Mouse (Mus musculus) cerebellum, adult 18-20 months (tissue): ENCODE data around the gene Ttyh1.
A peak's percentile ranks its signal among the peaks of the same experiment; 100 is the strongest.
"Not testable (repeated sequence)": the region's sequence is repeated elsewhere in the genome, so short reads cannot be mapped to it uniquely, and the experiment has no call there.

Source experiments
- DNase-seq, 2 experiments: peaks; one replicate each; pipeline ENCODE4 v3.0.0; 2021

The Ttyh1 gene

DNA sequence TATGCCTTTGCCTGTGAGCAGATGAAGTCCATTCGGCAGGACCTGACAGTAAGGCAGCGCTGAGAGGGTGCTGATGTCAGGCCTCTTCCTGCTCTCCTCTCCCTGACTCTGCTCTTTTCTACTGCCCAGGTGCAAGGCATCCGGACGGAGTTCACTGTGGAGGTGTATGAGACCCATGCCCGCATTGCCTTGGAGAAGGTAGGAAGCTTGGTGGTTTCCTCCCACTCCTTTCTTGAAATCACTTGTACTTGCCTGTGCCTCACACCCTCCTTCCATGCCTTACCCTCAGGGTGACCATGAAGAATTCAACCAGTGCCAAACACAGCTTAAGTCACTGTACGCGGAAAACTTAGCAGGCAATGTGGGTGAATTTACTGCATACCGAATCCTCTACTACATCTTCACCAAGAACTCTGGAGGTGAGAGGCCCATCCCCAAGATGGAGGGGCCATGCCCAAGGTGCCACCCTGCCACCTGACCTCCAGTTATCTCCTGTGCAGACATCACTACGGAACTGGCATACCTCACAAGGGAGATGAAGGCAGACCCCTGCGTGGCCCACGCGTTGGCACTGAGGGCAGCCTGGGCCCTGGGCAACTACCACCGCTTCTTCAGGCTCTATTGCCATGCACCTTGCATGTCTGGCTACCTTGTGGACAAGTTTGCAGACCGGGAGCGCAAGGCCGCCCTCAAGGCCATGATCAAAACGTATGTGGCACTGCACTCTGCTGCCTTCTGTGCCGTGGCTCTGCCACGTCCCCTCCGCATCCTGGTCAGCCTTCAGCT lies 25.8 kb downstream of the Ttyh1 start:
- peak in 1 of 2 experiments; percentile 23 for DNase-seq

DNA sequence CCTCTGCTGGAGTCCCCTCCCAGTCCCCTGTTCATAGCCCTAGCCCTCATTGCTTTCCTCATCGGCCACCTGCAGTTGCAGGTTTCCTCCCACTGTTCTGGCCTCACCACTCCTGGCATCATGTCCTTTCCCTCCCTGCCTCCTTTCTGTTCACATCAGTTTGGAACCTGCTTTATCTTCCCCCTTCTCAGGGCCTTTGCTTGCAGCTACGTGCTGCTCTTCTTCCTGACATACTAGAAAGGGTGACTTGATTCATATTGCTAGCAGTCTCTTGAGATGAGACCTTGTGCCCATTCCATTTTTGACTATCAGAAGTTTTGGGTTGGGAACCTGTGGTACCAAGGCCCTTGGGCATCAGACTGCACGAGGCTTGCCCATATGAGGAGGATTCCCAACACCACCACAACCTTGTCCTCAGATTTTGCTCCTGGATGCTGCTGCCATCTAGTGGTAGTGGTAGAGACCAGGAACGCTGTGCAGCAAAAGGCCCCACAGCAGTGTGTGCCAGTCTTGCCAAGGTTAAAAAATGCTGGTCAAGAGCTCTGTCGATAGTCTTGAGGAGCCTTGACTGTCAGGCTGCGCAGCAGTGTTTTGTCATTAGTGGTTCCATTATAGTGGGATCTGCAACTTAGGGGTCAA lies 26.5 kb downstream of the Ttyh1 start:
- DNase-seq: peak; percentile 66

DNA sequence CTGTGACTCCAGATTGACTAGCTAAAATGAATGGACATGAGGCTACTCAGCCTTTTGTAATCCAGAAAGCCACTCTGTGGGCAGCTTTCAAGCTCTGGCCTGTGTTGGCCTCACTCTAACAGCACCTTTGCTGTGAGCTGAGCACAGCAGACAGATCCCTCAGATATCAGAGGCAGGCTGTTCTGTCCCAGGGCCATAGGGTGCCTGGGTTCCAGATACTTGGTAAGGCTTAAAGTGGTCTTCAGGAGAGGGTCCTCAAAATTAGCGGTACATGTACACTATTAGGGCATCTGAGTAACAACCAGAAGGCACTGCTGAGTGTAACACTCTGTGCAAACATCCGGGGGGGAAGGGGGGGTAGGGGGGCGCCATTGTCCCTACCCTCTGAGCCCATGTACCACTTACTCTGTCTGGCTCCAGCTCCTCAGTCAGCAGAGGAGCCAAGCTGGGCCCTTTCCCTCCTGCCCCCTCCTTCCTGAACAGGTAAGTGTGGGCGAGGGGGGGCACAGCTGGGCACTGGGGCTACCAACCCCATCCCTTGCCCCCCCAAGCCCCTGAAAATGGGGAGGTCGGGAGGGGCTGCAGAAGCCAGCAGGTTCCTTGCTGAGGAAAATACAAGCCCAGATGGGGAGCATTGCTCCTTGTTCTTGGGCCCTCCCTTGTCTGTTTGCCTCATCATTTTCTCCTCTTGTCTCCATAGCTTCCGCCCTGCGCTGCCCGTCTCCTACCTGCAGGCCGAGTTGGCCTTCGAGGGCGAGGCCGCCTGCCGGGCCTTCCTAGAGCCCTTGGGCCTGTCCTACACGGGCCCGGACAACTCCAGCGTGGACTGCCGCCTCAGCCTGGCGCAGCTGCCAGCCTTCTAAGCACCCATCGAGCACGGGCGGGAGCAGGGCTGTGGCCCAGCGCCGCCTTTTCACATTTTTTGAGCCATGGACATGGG lies 27.3 kb downstream of the Ttyh1 start:
- peak in 1 of 2 experiments; percentile 30 for DNase-seq

DNA sequence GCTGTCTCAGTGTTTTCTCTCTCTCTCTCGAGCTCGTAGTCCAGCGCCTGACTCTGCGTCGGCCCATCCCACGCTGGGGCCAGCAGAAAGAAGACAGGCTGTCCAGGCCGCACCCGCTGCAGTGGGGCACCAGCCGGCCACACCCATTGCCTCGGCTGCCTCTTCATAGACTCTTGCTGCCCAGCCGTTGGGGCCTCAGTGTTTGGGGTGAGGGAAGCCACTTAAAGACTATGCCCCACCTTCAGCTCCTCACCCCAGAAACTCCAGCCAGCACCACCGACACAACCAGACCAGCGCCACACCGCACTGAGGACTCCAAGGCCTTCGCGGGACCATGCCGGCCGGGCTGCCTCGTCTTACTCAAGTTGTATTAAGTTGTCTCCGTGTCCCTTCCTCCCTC lies 28.2 kb downstream of the Ttyh1 start:
- peak in 1 of 2 experiments; percentile 30 for DNase-seq

DNA sequence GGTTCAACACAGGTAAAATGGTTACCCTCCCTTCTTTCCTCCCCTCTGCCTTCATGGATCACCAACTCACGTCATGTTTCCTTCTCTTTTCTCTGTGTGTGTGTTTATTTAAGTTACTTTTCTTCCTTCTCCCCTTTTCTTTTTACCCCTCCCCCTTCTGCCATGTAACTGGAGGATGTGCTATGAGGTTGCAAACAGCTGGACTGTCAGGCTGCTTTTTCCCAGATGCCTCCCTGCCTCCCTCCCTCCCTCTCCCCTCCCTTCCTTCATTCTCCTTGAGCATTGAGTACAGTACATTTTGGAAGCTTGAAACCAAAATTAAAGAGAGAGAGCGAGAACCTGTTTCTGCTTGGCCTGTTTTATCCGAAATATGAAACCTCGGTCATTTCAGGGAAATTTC lies 28.6 kb downstream of the Ttyh1 start:
- DNase-seq: no peak

DNA sequence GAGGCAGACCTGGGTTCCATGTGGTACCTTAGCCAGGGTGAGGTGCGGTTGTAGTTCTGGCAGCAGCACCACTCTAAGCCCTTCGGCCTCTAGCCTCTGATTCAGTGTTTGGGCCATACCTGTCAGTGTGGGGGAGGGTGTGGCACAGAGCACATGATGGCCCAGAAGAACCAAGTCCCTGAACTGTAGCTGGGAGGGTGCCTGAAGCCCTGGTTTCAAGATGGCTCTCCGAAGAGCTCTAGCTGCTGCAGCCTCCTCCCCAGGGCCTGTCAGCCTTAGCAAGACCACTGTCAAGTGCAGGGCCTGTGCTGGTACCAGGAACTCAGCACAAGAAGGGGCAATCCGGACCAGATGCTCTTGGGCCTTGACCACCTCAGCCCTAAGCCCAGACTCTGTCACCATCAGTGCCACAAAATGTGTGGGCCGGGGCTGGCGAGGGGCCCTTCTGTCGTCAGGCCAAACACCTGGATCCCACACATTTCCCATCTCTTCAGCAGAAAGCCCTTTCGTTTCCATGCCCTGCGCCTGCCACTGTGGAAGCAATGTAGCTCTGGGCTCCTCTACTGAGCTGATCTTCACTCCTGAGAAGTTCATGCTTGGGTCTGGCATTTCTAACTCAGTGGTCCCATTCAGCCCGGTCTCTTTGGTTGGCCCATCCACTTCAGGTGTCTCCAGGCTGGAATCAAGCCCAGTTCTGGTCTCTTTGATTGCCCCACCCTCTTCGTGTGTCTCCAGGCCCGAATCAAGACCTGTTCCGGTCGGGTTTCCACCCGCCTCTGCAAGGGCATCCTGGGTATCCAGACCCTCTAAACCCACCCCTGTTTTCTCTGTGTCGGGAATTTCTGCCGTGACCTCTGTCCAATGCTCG lies 29.4 kb downstream of the Ttyh1 start:
- peak in 1 of 2 experiments; percentile 60 for DNase-seq

DNA sequence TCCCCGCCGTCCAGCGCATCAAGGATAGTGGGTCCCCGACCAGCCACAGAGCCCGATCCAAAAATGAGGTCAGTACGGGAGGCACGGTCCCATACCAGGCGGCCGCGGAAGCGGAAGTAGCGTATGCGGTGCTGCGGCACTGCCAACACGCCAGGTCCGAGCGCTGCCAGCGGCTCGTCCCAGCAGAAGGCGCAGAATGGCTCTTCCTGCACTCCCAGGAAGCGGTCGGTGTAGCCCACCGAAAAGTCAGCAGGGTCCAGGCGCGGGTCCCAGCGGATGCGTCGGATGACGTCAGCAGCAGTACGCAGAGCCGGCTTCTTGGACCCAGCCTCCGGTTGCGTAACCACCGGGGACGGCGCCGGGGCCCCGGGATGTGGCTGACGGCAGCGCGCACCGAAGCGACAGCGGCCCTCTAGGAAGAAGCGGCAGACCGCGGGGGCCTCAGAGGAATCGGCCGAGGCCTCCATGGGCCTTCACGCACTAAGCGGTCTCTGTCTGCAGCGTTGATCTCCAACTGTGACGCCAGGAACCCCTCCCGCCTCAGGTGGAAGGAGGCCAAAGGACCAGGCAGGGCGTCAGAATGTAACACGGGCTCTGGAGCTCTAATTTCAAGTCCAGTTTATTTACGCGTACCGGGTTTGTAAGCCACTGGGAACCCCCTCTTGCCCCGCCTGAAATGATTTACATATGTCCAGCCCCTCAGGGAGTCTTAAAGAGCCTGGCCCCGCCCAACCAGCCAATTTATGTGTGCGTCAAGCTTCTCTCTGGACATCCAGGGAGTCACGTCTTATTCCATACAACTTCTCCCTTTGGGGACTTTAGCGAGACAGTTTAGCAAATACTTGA lies 30.2 kb downstream of the Ttyh1 start:
- DNase-seq: peak; percentile 86 to 92

- DNase-seq: peak; percentile 55 to 65
These were observed 30.9 kb downstream of the Ttyh1 start, which contains the start of gene Leng9 for GRCm38 (mm10) chr7:4150059-4150541. TSS of gene Leng9 (minus strand) at chr7:4150374.

GRCm38 (mm10) chr7:4150811-4151221 lies 31.6 kb downstream of the Ttyh1 start:
- DNase-seq: peak; percentile 75 to 87

DNA sequence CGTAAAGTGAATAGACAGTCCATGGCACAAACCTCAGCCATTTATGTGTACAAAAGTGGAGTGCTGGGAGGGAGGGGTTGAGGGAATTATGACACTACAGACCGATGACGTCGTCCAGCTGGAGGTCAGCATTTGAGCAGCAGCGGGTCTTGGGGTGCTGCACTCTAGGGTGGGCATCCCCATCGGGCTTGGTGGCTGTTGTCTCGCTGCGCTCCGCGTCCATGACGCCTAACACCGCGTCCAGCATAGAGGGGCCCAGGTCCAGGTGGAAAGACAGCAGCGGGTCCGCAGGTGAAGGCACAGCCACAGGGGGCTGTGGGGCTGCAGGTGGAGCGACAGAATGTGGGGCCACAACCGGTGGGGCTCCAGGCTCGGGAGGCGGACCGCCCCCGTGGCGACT lies 32.0 kb downstream of the Ttyh1 start:
- peak in 1 of 2 experiments; percentile 53 for DNase-seq

GRCm38 (mm10) chr7:4154356-4154755 lies 35.1 kb downstream of the Ttyh1 start:
- no peak for DNase-seq

DNA sequence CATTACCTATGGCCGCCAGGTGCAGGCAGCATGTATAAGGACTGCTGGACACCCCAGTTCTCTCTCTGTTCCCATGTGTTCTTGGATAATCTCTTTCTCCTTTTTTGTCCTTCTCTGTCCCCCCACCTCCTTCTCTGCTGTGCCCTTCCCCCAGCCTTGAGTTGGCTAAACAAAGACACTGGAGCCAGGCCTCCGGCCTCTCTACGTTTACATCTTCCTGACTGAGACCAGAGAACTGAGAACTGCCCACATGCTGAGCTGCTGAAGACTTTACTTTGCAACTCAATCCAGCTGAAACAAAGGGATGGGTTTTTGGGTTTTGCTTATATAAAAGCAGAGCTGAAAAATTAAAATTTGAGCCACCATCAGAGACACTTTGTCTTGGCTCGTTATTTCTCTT lies 35.8 kb downstream of the Ttyh1 start:
- DNase-seq: no peak

- not testable (repeated sequence) for DNase-seq
These were observed 42.4 kb downstream of the Ttyh1 start for GRCm38 (mm10) chr7:4161596-4161995.

- DNase-seq: no peak
These were observed 44.4 kb downstream of the Ttyh1 start for GRCm38 (mm10) chr7:4163571-4164072.

GRCm38 (mm10) chr7:4164090-4164910 lies 45.1 kb downstream of the Ttyh1 start, which contains the start of gene Cdc42ep5:
TSS of gene Cdc42ep5 (minus strand) at chr7:4164860.
- DNase-seq: no peak

- no peak for DNase-seq
These were observed 46.1 kb downstream of the Ttyh1 start for GRCm38 (mm10) chr7:4165286-4165685.

DNA sequence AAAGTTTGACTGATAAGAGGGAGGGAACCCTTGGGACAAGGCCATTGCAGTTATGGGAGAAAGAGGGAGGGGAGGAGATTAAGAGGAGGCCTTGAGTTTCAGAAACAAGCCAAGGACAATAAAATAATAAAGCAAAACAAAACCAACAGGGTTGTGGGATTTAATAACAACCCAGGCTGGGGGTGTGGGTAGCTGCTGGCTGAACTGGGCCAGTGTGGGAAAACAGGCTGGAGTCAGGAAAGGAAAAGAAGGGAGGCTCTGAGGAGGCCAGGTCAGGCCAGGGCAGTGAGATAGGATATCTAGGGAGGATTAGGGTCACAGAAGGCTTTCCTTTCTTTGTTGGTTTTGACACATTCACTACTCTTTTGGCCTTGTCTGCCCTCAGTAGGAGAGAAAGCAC lies 47.9 kb downstream of the Ttyh1 start:
- no peak for DNase-seq

- DNase-seq: no peak
These were observed 51.2 kb downstream of the Ttyh1 start for GRCm38 (mm10) chr7:4170193-4170938.

DNA sequence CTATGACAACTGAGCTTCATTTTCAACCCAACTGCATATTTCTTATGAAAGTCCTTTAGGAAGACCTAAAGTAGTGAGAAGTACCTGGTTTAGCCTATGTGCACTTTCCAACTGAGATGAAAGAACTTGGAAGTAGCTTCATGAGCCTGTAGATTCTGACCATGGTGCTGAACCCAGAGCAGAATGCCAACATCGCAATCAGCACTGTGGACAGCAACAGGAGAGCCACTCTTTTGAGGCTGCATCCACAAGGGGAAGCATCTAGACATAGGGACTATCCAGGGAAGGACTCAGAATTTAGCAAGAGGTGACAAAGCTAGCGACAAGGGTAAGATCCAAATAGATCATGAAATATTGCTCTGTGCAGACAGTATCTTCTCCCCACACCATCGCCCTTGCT lies 59.2 kb downstream of the Ttyh1 start:
- DNase-seq: no peak
